Mouse (Mus musculus): ENCODE results near the gene Ost4.

Ost4 gene

DNA sequence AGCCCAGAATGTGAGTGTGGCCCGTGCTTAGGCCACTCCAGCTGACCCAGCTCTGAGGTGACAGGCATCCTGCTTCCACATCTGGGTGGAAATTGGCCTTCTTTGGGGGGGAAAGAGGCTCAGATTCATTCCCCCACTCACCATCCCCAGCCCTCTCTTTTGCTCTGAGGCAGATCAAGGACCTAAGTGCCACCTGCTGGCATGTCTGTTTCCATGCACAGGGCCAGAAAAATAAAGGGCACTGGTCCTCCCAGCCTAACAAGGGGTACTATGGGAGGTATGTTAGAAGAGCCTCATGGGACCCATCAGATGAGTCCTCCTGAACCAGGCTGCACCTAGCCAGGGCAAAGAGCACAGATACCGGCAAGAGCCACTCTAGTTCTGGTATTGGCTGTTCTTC lies 51.5 kb downstream of the Ost4 start:
- DNase-seq (ENCODE audit: extremely low spot score, low read depth, low spot score), result no peak
